Mouse (Mus musculus): ENCODE data around the gene Neto2.

Neto2 gene

GRCm38 (mm10) chr8:85602737-85603136 lies 98.0 kb downstream of the Neto2 start:
- peak; percentile 64 for DNase-seq

- DNase-seq: peak; percentile 83
Observed at GRCm38 (mm10) chr8:85601741-85602140, 99.0 kb downstream of the Neto2 start.

GRCm38 (mm10) chr8:85597413-85598191 lies 103.1 kb downstream of the Neto2 start:
- DNase-seq: no peak

- no peak for DNase-seq
Observed at GRCm38 (mm10) chr8:85595391-85595790, 105.3 kb downstream of the Neto2 start.

GRCm38 (mm10) chr8:85594983-85595382 lies 105.7 kb downstream of the Neto2 start:
- no peak for DNase-seq

GRCm38 (mm10) chr8:85593324-85593723 lies 107.4 kb downstream of the Neto2 start:
- DNase-seq: no peak

- DNase-seq: no peak
Observed at GRCm38 (mm10) chr8:85591532-85591931, 109.2 kb downstream of the Neto2 start.

GRCm38 (mm10) chr8:85590258-85590657 lies 110.5 kb downstream of the Neto2 start:
- no peak for DNase-seq

- DNase-seq: peak; percentile 94
Observed at GRCm38 (mm10) chr8:85588596-85588995, 112.1 kb downstream of the Neto2 start.
